ENCODE assay signal across 7 mouse cellular contexts in genomic region chr14:121566794-121567201, GRCm38 (mm10).
DNase-seq lines count a peak whose midpoint lies in the region; ATAC-seq and TF ChIP-seq lines count a peak whose summit lies in the region.

No protein-coding gene starts in this region.

- H3K9ac ChIP-seq in neural tube, embryonic 14.5 days (replicated peaks; ENCODE audit: low read depth, low read length): no peak overlapping the region
- no peak overlapping the region for H3K9ac ChIP-seq in heart, embryonic 12.5 days

- H3K4me3 ChIP-seq in left cerebral cortex, adult 2 months: no peak overlapping the region
- no peak overlapping the region for H3K4me3 ChIP-seq in neural tube, embryonic 14.5 days (ENCODE audit: low read depth, low read length)
- H3K4me3 ChIP-seq in heart, embryonic 12.5 days: no peak overlapping the region

- no peak for TF ChIP-seq CTCF in left cerebral cortex, adult 2 months (IDR thresholded peaks at IDR 0.05)

- peak; percentile 76 for DNase-seq in embryo, embryonic 9.5 days (ENCODE audit: extremely low spot score)
- peak; percentile 53 to 67 for DNase-seq in frontal cortex, adult 2 months (ENCODE audit: extremely low spot score in 1 of 2, low spot score in 1 of 2)
- peak; percentile 18 to 31 for DNase-seq in left cerebral cortex, adult 2 months (ENCODE audit: extremely low spot score in 1 of 2, low spot score in 2 of 2)
- DNase-seq in adrenal gland, adult (ENCODE audit: inconsistent age in 2 of 2, low spot score in 1 of 2): no peak

- H3K27ac ChIP-seq in left cerebral cortex, adult 2 months: 0 out of 2 replicates have a peak overlapping the region, but pooled peaks have one; percentile 57
- no peak overlapping the region for H3K27ac ChIP-seq in neural tube, embryonic 14.5 days (ENCODE audit: low read depth, low read length)
- H3K27ac ChIP-seq in heart, embryonic 12.5 days (ENCODE audit: poor library complexity, severe bottlenecking): no peak overlapping the region

- H3K4me1 ChIP-seq in neural tube, embryonic 14.5 days (ENCODE audit: control insufficient read depth, insufficient read depth, low read length): peaks cover 11% of the 10 kb centered on the region
- 0 out of 2 replicates have a peak, but pooled peaks cover 5% of the 10 kb centered on the region for H3K4me1 ChIP-seq in heart, embryonic 12.5 days (replicated peaks)

- 9% methylated on average over 9 of the region's 9 CpGs for WGBS in neural tube, embryonic 14.5 days
- 55% methylated on average over 9 of the region's 9 CpGs for WGBS in heart, embryonic 12.5 days

- H3K27me3 ChIP-seq in neural tube, embryonic 14.5 days (ENCODE audit: control insufficient read depth, insufficient read depth, low read length): no peaks in the 10 kb centered on the region
- H3K27me3 ChIP-seq in heart, embryonic 12.5 days (replicated peaks): no peaks in the 10 kb centered on the region

- no peak overlapping the region for H3K4me2 ChIP-seq in neural tube, embryonic 14.5 days (ENCODE audit: low read depth, low read length)
- no peak overlapping the region for H3K4me2 ChIP-seq in heart, embryonic 12.5 days

- intact Hi-C loops in left cerebral cortex, adult 2 months (cut with DNase I): no loop called here

- peak; percentile 50 for ATAC-seq in neural tube, embryonic 14.5 days (ENCODE audit: low read depth)
- ATAC-seq in CD4-positive, CD25-positive, alpha-beta regulatory T cell, adult 4 months: no peak
- ATAC-seq in heart, embryonic 12.5 days (ENCODE audit: insufficient number of reproducible peaks, low FRiP score): no peak

- H3K9me3 ChIP-seq in neural tube, embryonic 14.5 days (ENCODE audit: control insufficient read depth, low read length): no peaks in the 10 kb centered on the region
- H3K9me3 ChIP-seq in heart, embryonic 12.5 days (replicated peaks): no peaks in the 10 kb centered on the region

- no peaks in the 10 kb centered on the region for H3K36me3 ChIP-seq in neural tube, embryonic 14.5 days (ENCODE audit: control insufficient read depth, insufficient read depth, low read length)
- 0 out of 2 replicates have a peak, but pooled peaks cover 2% of the 10 kb centered on the region for H3K36me3 ChIP-seq in heart, embryonic 12.5 days

Comparison
In these comparisons a context has a peak if more than half of its experiments do, and no peak if none do; other contexts are left out.
1. DNase-seq: peak in embryo, embryonic 9.5 days (single experiment), frontal cortex, adult 2 months (2 of 2) and left cerebral cortex, adult 2 months (2 of 2); none in adrenal gland, adult (0 of 2).